Mouse (Mus musculus) intestine, embryonic 16.5 days (tissue): ENCODE results near the gene Slc25a43. TPM values are rescaled to one million over a fixed set of nuclear protein-coding genes. Genes with fewer than 3 reads are reported as not detected.
A peak's percentile ranks its signal among the peaks of the same experiment; 100 is the strongest.

Source experiments
- ATAC-seq: fragments of 200-750 bp; cut with Nextera tagmentation; 2 replicates; pipeline ENCODE4 v1.8.0; 2017; ENCODE audit warnings: moderate TSS enrichment, moderate library complexity
- H3K27ac ChIP-seq: fragments of 300-500 bp; sonication (generic); 2 replicates; pipeline ENCODE4 v1.5.1; 2014; ENCODE audit warnings: mild to moderate bottlenecking, low read length
- H3K27me3 ChIP-seq: fragments of 300-500 bp; sonication (generic); replicated peaks from 2 replicates; pipeline ENCODE4 v1.6.1; 2014; ENCODE audit warnings: low read length, control low read depth, mixed read lengths; ENCODE audit not compliant: control insufficient read depth, insufficient read depth
- H3K36me3 ChIP-seq: fragments of 300-500 bp; sonication (generic); 2 replicates; pipeline ENCODE4 v1.6.1; 2014; ENCODE audit warnings: low read length, control low read depth; ENCODE audit not compliant: control insufficient read depth, insufficient read depth
- H3K4me1 ChIP-seq: fragments of 300-500 bp; sonication (generic); 2 replicates; pipeline ENCODE4 v1.6.1; 2014; ENCODE audit warnings: low read length, control low read depth, mixed read lengths; ENCODE audit not compliant: control insufficient read depth, insufficient read depth
- H3K4me2 ChIP-seq: fragments of 300-500 bp; sonication (generic); 2 replicates; pipeline ENCODE4 v1.6.1; 2014; ENCODE audit warnings: low read depth, low read length, control low read depth
- H3K4me3 ChIP-seq: fragments of 300-500 bp; sonication (generic); 2 replicates; pipeline ENCODE4 v1.5.1; 2014; ENCODE audit warnings: mild to moderate bottlenecking, low read length
- H3K9ac ChIP-seq: fragments of 300-500 bp; sonication (generic); 2 replicates; pipeline ENCODE4 v1.6.1; 2014; ENCODE audit warnings: low read depth, low read length
- H3K9me3 ChIP-seq: fragments of 300-500 bp; sonication (generic); 2 replicates; pipeline ENCODE4 v1.6.1; 2016; ENCODE audit warnings: low read length, control low read depth; ENCODE audit not compliant: control insufficient read depth
- WGBS: fragments of 180-500 bp; shearing (Covaris S2); extraction: QIAGEN DNeasy Blood & Tissue Kit; methylation state at CpG from one replicate; pipeline ENCODE4 v1.1.7; 2014; 5-methylcytosine and 5-hydroxymethylcytosine counted together
- polyA plus RNA-seq: library from polyadenylated mRNA; unstranded; fragments of >200 nt; fragmentation: Nextera tagmentation; extraction: Ambion mirVana; gene quantifications from 2 replicates; pipeline ENCODE4 v1.2.1, GENCODE M21; 2015

The Slc25a43 gene
- polyA plus RNA-seq, 1 experiment from 2014 or later, result 4.7 TPM

- no peak overlapping the region for H3K4me2 ChIP-seq
- H3K4me1 ChIP-seq, result no peaks in the 10 kb centered on the region
- 40% methylated on average over 6 of the region's 6 CpGs for WGBS
- H3K9ac ChIP-seq, result no peak overlapping the region
- H3K36me3 ChIP-seq, result no peaks in the 10 kb centered on the region
- no peak overlapping the region for H3K4me3 ChIP-seq
- no peak for ATAC-seq
- H3K27me3 ChIP-seq, result no peaks in the 10 kb centered on the region
- H3K27ac ChIP-seq, result no peak overlapping the region
- no peaks in the 10 kb centered on the region for H3K9me3 ChIP-seq
Measured at GRCm38 (mm10) chrX:36799131-36799879, 55.8 kb downstream of the Slc25a43 start.

GRCm38 (mm10) chrX:36803189-36803588, 59.7 kb downstream of the Slc25a43 start:
- no peaks in the 10 kb centered on the region for H3K36me3 ChIP-seq
- WGBS, result 67% methylated on average over 5 of the region's 5 CpGs

GRCm38 (mm10) chrX:36804196-36804595, 60.7 kb downstream of the Slc25a43 start:
- ATAC-seq, result peak; percentile 65
- WGBS, result 55% methylated on average over 5 of the region's 5 CpGs

More at GRCm38 (mm10) chrX:36803189-36803588, 59.7 kb downstream of the Slc25a43 start:
- Histone ChIP-seq H3K27me3 (no peaks in the 10 kb centered on the region), H3K9ac (no peak overlapping the region), H3K9me3 (no peaks in the 10 kb centered on the region), H3K4me3 (no peak overlapping the region), H3K27ac (no peak overlapping the region), H3K4me2 (no peak overlapping the region), H3K4me1 (peaks cover 3% of the 10 kb centered on the region; the same call in 1 of the 2 replicates)
- no peak for ATAC-seq

GRCm38 (mm10) chrX:36805466-36806235, 62.2 kb downstream of the Slc25a43 start:
- Histone ChIP-seq H3K4me1 (peaks cover 3% of the 10 kb centered on the region; the same call in 1 of the 2 replicates), H3K27me3 (no peaks in the 10 kb centered on the region), H3K4me3 (no peak overlapping the region), H3K9ac (no peak overlapping the region), H3K9me3 (no peaks in the 10 kb centered on the region), H3K4me2 (no peak overlapping the region), H3K27ac (no peak overlapping the region), H3K36me3 (no peaks in the 10 kb centered on the region)
- no peak for ATAC-seq
- WGBS, result 56% methylated on average over 5 of the region's 5 CpGs

More at GRCm38 (mm10) chrX:36804196-36804595, 60.7 kb downstream of the Slc25a43 start:
- peaks cover 3% of the 10 kb centered on the region; the same call in 1 of the 2 replicates for H3K4me1 ChIP-seq
- no peaks in the 10 kb centered on the region for H3K9me3 ChIP-seq
- H3K36me3 ChIP-seq, result no peaks in the 10 kb centered on the region
- H3K27me3 ChIP-seq, result no peaks in the 10 kb centered on the region
- H3K4me3 ChIP-seq, result no peak overlapping the region
- no peak overlapping the region for H3K4me2 ChIP-seq
- H3K27ac ChIP-seq, result no peak overlapping the region
- H3K9ac ChIP-seq, result no peak overlapping the region

GRCm38 (mm10) chrX:36807360-36808317, 64.2 kb downstream of the Slc25a43 start:
- H3K9me3 ChIP-seq, result no peaks in the 10 kb centered on the region
- H3K4me2 ChIP-seq, result peak overlapping the region; percentile 49
- ATAC-seq, result peak; percentile 93
- H3K36me3 ChIP-seq, result no peaks in the 10 kb centered on the region
- 17% methylated on average over 35 of the region's 45 CpGs for WGBS
- peak overlapping the region; percentile 40 for H3K4me3 ChIP-seq
- peaks cover 3% of the 10 kb centered on the region; the same call in 1 of the 2 replicates for H3K4me1 ChIP-seq
- no peaks in the 10 kb centered on the region for H3K27me3 ChIP-seq
- peak overlapping the region; percentile 62 for H3K9ac ChIP-seq
- peak overlapping the region; percentile 73 for H3K27ac ChIP-seq

GRCm38 (mm10) chrX:36808318-36808683, 64.8 kb downstream of the Slc25a43 start:
- ATAC-seq, result no peak
- H3K9me3 ChIP-seq, result no peaks in the 10 kb centered on the region
- 59% methylated on average over 6 of the region's 6 CpGs for WGBS
- no peaks in the 10 kb centered on the region for H3K27me3 ChIP-seq
- peak overlapping the region; percentile 49 for H3K4me2 ChIP-seq
- H3K36me3 ChIP-seq, result no peaks in the 10 kb centered on the region
- peak overlapping the region; percentile 73 for H3K27ac ChIP-seq
- H3K4me3 ChIP-seq, result peak overlapping the region; percentile 40
- peaks cover 3% of the 10 kb centered on the region; the same call in 1 of the 2 replicates for H3K4me1 ChIP-seq
- H3K9ac ChIP-seq, result 0 out of 2 replicates have a peak overlapping the region, but pooled peaks have one; percentile 62

- H3K4me1 ChIP-seq, result peaks cover 5% of the 10 kb centered on the region; the same call in 1 of the 2 replicates
- ATAC-seq, result no peak
- 52% methylated on average over 5 of the region's 5 CpGs for WGBS
- H3K4me3 ChIP-seq, result no peak overlapping the region
- no peak overlapping the region for H3K9ac ChIP-seq
- no peak overlapping the region for H3K4me2 ChIP-seq
- H3K27me3 ChIP-seq, result no peaks in the 10 kb centered on the region
- no peaks in the 10 kb centered on the region for H3K36me3 ChIP-seq
- H3K27ac ChIP-seq, result no peak overlapping the region
- no peaks in the 10 kb centered on the region for H3K9me3 ChIP-seq
Measured at GRCm38 (mm10) chrX:36811377-36811776, 67.9 kb downstream of the Slc25a43 start.

GRCm38 (mm10) chrX:36814161-36814836, 70.8 kb downstream of the Slc25a43 start:
- H3K27ac ChIP-seq, result peak overlapping the region; percentile 37; the same call in 1 of the 2 replicates
- no peak overlapping the region for H3K9ac ChIP-seq
- no peak overlapping the region for H3K4me2 ChIP-seq
- H3K4me1 ChIP-seq, result 0 out of 2 replicates have a peak, but pooled peaks cover 4% of the 10 kb centered on the region
- no peaks in the 10 kb centered on the region for H3K9me3 ChIP-seq
- ATAC-seq, result peak; percentile 75
- H3K36me3 ChIP-seq, result no peaks in the 10 kb centered on the region
- WGBS, result 71% methylated on average over 8 of the region's 8 CpGs
- no peak overlapping the region for H3K4me3 ChIP-seq
- H3K27me3 ChIP-seq, result no peaks in the 10 kb centered on the region
